Mouse (Mus musculus) liver, embryonic 12.5 days (tissue): Measurements from ENCODE around the gene Zmym4. TPM values are rescaled to one million over a fixed set of nuclear protein-coding genes. Genes with fewer than 3 reads are reported as not detected.
"Not testable (repeated sequence)": the region's sequence is repeated elsewhere in the genome, so short reads cannot be mapped to it uniquely, and the experiment has no call there.

ENCODE experiments used
- ATAC-seq: fragments of 200-750 bp; cut with Nextera tagmentation; 2 replicates; pipeline ENCODE4 v1.8.0; 2017; ENCODE audit warnings: moderate number of reproducible peaks, mild to moderate bottlenecking, moderate library complexity
- H3K27ac ChIP-seq: fragments of 300-500 bp; sonication (generic); 2 replicates; pipeline ENCODE4 v1.5.1; 2016; ENCODE audit warnings: mild to moderate bottlenecking
- H3K27me3 ChIP-seq: fragments of 300-500 bp; sonication (generic); replicated peaks from 2 replicates; pipeline ENCODE4 v1.6.1; 2016; ENCODE audit warnings: mild to moderate bottlenecking, moderate library complexity
- H3K36me3 ChIP-seq: fragments of 300-500 bp; sonication (generic); 2 replicates; pipeline ENCODE4 v1.6.1; 2016; ENCODE audit warnings: mild to moderate bottlenecking, moderate library complexity
- H3K4me1 ChIP-seq: fragments of 300-500 bp; sonication (generic); 2 replicates; pipeline ENCODE4 v1.6.1; 2016
- H3K4me2 ChIP-seq: fragments of 300-500 bp; sonication (generic); 2 replicates; pipeline ENCODE4 v1.6.1; 2016; ENCODE audit warnings: mild to moderate bottlenecking, moderate library complexity
- H3K4me3 ChIP-seq: fragments of 300-500 bp; sonication (generic); 2 replicates; pipeline ENCODE4 v1.5.1; 2016; ENCODE audit warnings: mild to moderate bottlenecking, moderate library complexity
- H3K9ac ChIP-seq: fragments of 300-500 bp; sonication (generic); 2 replicates; pipeline ENCODE4 v1.6.1; 2016; ENCODE audit warnings: mild to moderate bottlenecking, moderate library complexity
- H3K9me3 ChIP-seq: fragments of 300-500 bp; sonication (generic); replicated peaks from 2 replicates; pipeline ENCODE4 v1.6.1; 2016; ENCODE audit warnings: mild to moderate bottlenecking, moderate library complexity
- WGBS: fragments of 180-500 bp; shearing (Covaris S2); methylation state at CpG from one replicate; pipeline ENCODE4 v1.1.7; 2016; ENCODE audit not compliant: insufficient replicate concordance; 5-methylcytosine and 5-hydroxymethylcytosine counted together
- polyA plus RNA-seq: library from polyadenylated mRNA; unstranded; fragments of >200 nt; fragmentation: Nextera tagmentation; extraction: Ambion mirVana; gene quantifications from 2 replicates; pipeline ENCODE4 v1.2.1, GENCODE M21; 2016

The Zmym4 gene
- polyA plus RNA-seq, result 8.1 and 8.8 TPM in 2 replicates

GRCm38 (mm10) chr4:126967864-126968821 is at the start of gene Zmym4:
TSS of gene Zmym4 (minus strand) at chr4:126968135.
- Histone ChIP-seq H3K9ac (peak within 1 kb of the TSS; percentile 98), H3K27ac (peak within 1 kb of the TSS; percentile 91), H3K4me3 (peak within 1 kb of the TSS; percentile 98), H3K36me3 (no peaks in the 10 kb centered on the region), H3K4me2 (peak within 1 kb of the TSS; percentile 90), H3K4me1 (peaks cover 17% of the 10 kb centered on the region), H3K9me3 (no peaks in the 10 kb centered on the region), H3K27me3 (0 out of 2 replicates have a peak, but pooled peaks cover 4% of the 10 kb centered on the region)
- ATAC-seq, result peak; percentile 93
- WGBS, result 6% methylated on average over 41 of the region's 54 CpGs

GRCm38 (mm10) chr4:127016366-127016765 is 48.4 kb upstream of the Zmym4 start:
- no peak for ATAC-seq
- Histone ChIP-seq H3K27me3 (no peaks in the 10 kb centered on the region), H3K9ac (no peak overlapping the region), H3K4me1 (peaks cover 10% of the 10 kb centered on the region), H3K4me2 (no peak overlapping the region), H3K27ac (no peak overlapping the region), H3K9me3 (no peaks in the 10 kb centered on the region), H3K36me3 (no peaks in the 10 kb centered on the region), H3K4me3 (no peak overlapping the region)
- WGBS, result 77% methylated on average over 4 of the region's 4 CpGs

- WGBS, result 23% methylated on average over 14 of the region's 26 CpGs
- peak; percentile 94 for ATAC-seq
- H3K27me3 ChIP-seq, H3K36me3 ChIP-seq, H3K4me1 ChIP-seq, H3K9me3 ChIP-seq: not testable (repeated sequence)
- Histone ChIP-seq H3K9ac (peak overlapping the region; percentile 22; the same call in 1 of the 2 replicates), H3K4me3 (peak overlapping the region; percentile 45), H3K4me2 (peak overlapping the region; percentile 47), H3K27ac (peak overlapping the region; percentile 70; the same call in 1 of the 2 replicates)
Measured at GRCm38 (mm10) chr4:127015294-127015993, 47.5 kb upstream of the Zmym4 start.

- whole genome bisulfite sequencing, result 23% methylated on average over 25 of the region's 25 CpGs
- H3K9ac ChIP-seq, result peak overlapping the region; percentile 18; the same call in 1 of the 2 replicates
- peak overlapping the region; percentile 26 for H3K4me3 ChIP-seq
Measured at GRCm38 (mm10) chr4:127005113-127005936, 37.4 kb upstream of the Zmym4 start.

GRCm38 (mm10) chr4:127004384-127004783 is 36.4 kb upstream of the Zmym4 start:
- no peak overlapping the region for H3K4me3 ChIP-seq
- peaks cover 12% of the 10 kb centered on the region for H3K4me1 ChIP-seq
- WGBS, result 63% methylated on average over 3 of the region's 3 CpGs
- H3K27ac ChIP-seq, result no peak overlapping the region
- no peaks in the 10 kb centered on the region for H3K36me3 ChIP-seq
- H3K9me3 ChIP-seq, result no peaks in the 10 kb centered on the region
- peaks cover 13% of the 10 kb centered on the region for H3K27me3 ChIP-seq
- no peak overlapping the region for H3K9ac ChIP-seq
- H3K4me2 ChIP-seq, result no peak overlapping the region
- no peak for ATAC-seq

More at GRCm38 (mm10) chr4:127005113-127005936, 37.4 kb upstream of the Zmym4 start:
- H3K4me1 ChIP-seq, result peaks cover 12% of the 10 kb centered on the region
- peak overlapping the region; percentile 60 for H3K4me2 ChIP-seq
- H3K9me3 ChIP-seq, result no peaks in the 10 kb centered on the region
- ATAC-seq, result no peak
- no peaks in the 10 kb centered on the region for H3K36me3 ChIP-seq
- H3K27me3 ChIP-seq, result peaks cover 7% of the 10 kb centered on the region
- no peak overlapping the region for H3K27ac ChIP-seq

- Histone ChIP-seq H3K4me3 (no peak overlapping the region), H3K4me2 (no peak overlapping the region), H3K9me3 (no peaks in the 10 kb centered on the region), H3K9ac (no peak overlapping the region), H3K27ac (no peak overlapping the region), H3K4me1 (peaks cover 10% of the 10 kb centered on the region), H3K27me3 (peaks cover 13% of the 10 kb centered on the region), H3K36me3 (no peaks in the 10 kb centered on the region)
- WGBS, result 44% methylated on average over 8 of the region's 8 CpGs
- ATAC-seq, result no peak
Measured at GRCm38 (mm10) chr4:127000601-127001105, 32.7 kb upstream of the Zmym4 start.

GRCm38 (mm10) chr4:126999372-126999771 is 31.4 kb upstream of the Zmym4 start:
- not testable (repeated sequence) for ATAC-seq, H3K27ac ChIP-seq, H3K9ac ChIP-seq, H3K9me3 ChIP-seq, H3K4me3 ChIP-seq, H3K4me2 ChIP-seq, H3K36me3 ChIP-seq, H3K4me1 ChIP-seq
- 86% methylated on average over 16 of the region's 16 CpGs for WGBS
- peaks cover 13% of the 10 kb centered on the region for H3K27me3 ChIP-seq

GRCm38 (mm10) chr4:126992356-126992755 is 24.4 kb upstream of the Zmym4 start:
- H3K9me3 ChIP-seq, result no peaks in the 10 kb centered on the region
- H3K9ac ChIP-seq, result no peak overlapping the region
- no peaks in the 10 kb centered on the region for H3K36me3 ChIP-seq
- H3K4me2 ChIP-seq, result no peak overlapping the region
- no peak overlapping the region for H3K4me3 ChIP-seq
- H3K27ac ChIP-seq, result no peak overlapping the region
- H3K4me1 ChIP-seq, result no peaks in the 10 kb centered on the region
- WGBS, result 41% methylated on average over 5 of the region's 5 CpGs
- ATAC-seq, result no peak
- H3K27me3 ChIP-seq, result no peaks in the 10 kb centered on the region

- no peak overlapping the region for H3K27ac ChIP-seq
- no peaks in the 10 kb centered on the region for H3K36me3 ChIP-seq
- no peak for ATAC-seq
- no peak overlapping the region for H3K4me3 ChIP-seq
- no peaks in the 10 kb centered on the region for H3K27me3 ChIP-seq
- no peak overlapping the region for H3K4me2 ChIP-seq
- no peak overlapping the region for H3K9ac ChIP-seq
- H3K4me1 ChIP-seq, result no peaks in the 10 kb centered on the region
- H3K9me3 ChIP-seq, result no peaks in the 10 kb centered on the region
Measured at GRCm38 (mm10) chr4:126990553-126990952, 22.6 kb upstream of the Zmym4 start.

GRCm38 (mm10) chr4:126988503-126988902 is 20.6 kb upstream of the Zmym4 start:
- Histone ChIP-seq H3K27me3 (no peaks in the 10 kb centered on the region), H3K4me2 (no peak overlapping the region), H3K4me3 (no peak overlapping the region), H3K27ac (no peak overlapping the region), H3K9me3 (no peaks in the 10 kb centered on the region), H3K9ac (no peak overlapping the region), H3K36me3 (no peaks in the 10 kb centered on the region), H3K4me1 (no peaks in the 10 kb centered on the region)
- WGBS, result 67% methylated on average over 4 of the region's 4 CpGs
- no peak for ATAC-seq

DNA sequence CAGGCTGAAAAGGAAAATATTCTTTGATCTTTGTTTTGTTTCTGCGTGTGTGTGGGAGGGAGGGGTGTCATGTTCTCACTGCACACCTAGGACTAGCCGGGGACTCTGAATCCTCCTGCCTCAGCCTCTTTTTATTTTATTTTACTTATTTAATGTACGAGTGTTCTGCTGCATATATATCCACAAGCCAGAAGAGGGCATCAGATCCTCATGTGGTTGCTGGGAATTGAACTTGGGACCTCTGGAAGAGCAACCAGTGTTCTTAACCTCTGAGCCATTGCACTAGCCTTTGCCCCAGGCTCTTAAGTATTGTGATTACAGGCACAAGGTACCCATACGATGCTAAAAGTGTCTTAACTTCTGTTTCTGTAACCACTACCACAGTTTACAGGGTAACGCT is 18.8 kb upstream of the Zmym4 start:
- H3K36me3 ChIP-seq, result no peaks in the 10 kb centered on the region
- H3K27ac ChIP-seq, result no peak overlapping the region
- H3K4me3 ChIP-seq, result no peak overlapping the region
- ATAC-seq, result no peak
- no peak overlapping the region for H3K4me2 ChIP-seq
- H3K9me3 ChIP-seq, result no peaks in the 10 kb centered on the region
- H3K9ac ChIP-seq, result no peak overlapping the region
- H3K4me1 ChIP-seq, result no peaks in the 10 kb centered on the region
- WGBS, result 63% methylated on average over 5 of the region's 5 CpGs
- no peaks in the 10 kb centered on the region for H3K27me3 ChIP-seq
